Mouse (Mus musculus) erythroblast, embryonic 14.5 days (primary cell): Measurements from ENCODE around the gene Cd101.

Experiments
- GATA1 ChIP-seq: IDR thresholded peaks from 2 replicates; pipeline ENCODE4 v1.6.1; 2012; ENCODE audit warnings: low read length, inconsistent platforms, mixed read lengths
- TAL1 ChIP-seq: IDR thresholded peaks from 3 replicates; pipeline ENCODE4 v1.6.1; 2012; ENCODE audit warnings: low read length, inconsistent platforms, mixed read lengths

- TF ChIP-seq TAL1 (no peak), GATA1 (no peak)
These were observed at the start of gene Cd101 for GRCm38 (mm10) chr3:101029339-101029738.
